Mouse (Mus musculus) hindbrain, postnatal 0 days (tissue): Measurements from ENCODE around the gene Edc3. TPM values are rescaled to one million over a fixed set of nuclear protein-coding genes. Genes with fewer than 3 reads are reported as not detected.

Source experiments
- ATAC-seq: fragments of 200-750 bp; cut with Nextera tagmentation; 2 replicates; pipeline ENCODE4 v1.8.0; 2017; ENCODE audit warnings: mild to moderate bottlenecking, moderate TSS enrichment, moderate library complexity
- DNase-seq: peaks from one replicate; pipeline ENCODE4 v3.0.0-alpha.2; 2015; ENCODE audit warnings: low spot score
- H3K27ac ChIP-seq: fragments of 300-500 bp; sonication (generic); 2 replicates; pipeline ENCODE4 v1.5.1; 2014; ENCODE audit warnings: mild to moderate bottlenecking
- H3K27me3 ChIP-seq: fragments of 300-500 bp; sonication (generic); 2 replicates; pipeline ENCODE4 v1.6.1; 2014; ENCODE audit warnings: low read length, mixed read lengths; ENCODE audit not compliant: insufficient read depth
- H3K36me3 ChIP-seq: fragments of 300-500 bp; sonication (generic); 2 replicates; pipeline ENCODE4 v1.6.1; 2014; ENCODE audit warnings: low read length, mixed read lengths; ENCODE audit not compliant: insufficient read depth
- H3K4me1 ChIP-seq: fragments of 300-500 bp; sonication (generic); 2 replicates; pipeline ENCODE4 v1.6.1; 2014; ENCODE audit warnings: antibody characterized with exemption, low read length, mixed read lengths; ENCODE audit not compliant: insufficient read depth
- H3K4me2 ChIP-seq: fragments of 300-500 bp; sonication (generic); 2 replicates; pipeline ENCODE4 v1.6.1; 2014; ENCODE audit warnings: low read depth, mild to moderate bottlenecking, low read length, moderate library complexity, mixed read lengths
- H3K4me3 ChIP-seq: fragments of 300-500 bp; sonication (generic); 2 replicates; pipeline ENCODE4 v1.5.1; 2014; ENCODE audit warnings: low read length
- H3K9ac ChIP-seq: fragments of 300-500 bp; sonication (generic); replicated peaks from 2 replicates; pipeline ENCODE4 v1.6.1; 2014; ENCODE audit warnings: mild to moderate bottlenecking, low read length, moderate library complexity, mixed read lengths
- H3K9me3 ChIP-seq: fragments of 300-500 bp; sonication (generic); 2 replicates; pipeline ENCODE4 v1.6.1; 2016; ENCODE audit warnings: low read length, mixed read lengths
- CTCF ChIP-seq: IDR thresholded peaks from 2 replicates; pipeline ENCODE4 v1.5.1; 2016; ENCODE audit warnings: antibody characterized with exemption, control low read depth, low read depth
- WGBS: fragments of 180-500 bp; shearing (Covaris S2); extraction: QIAGEN DNeasy Blood & Tissue Kit; methylation state at CpG from one replicate; pipeline ENCODE4 v1.1.7; 2014; 5-methylcytosine and 5-hydroxymethylcytosine counted together
- polyA plus RNA-seq: library from polyadenylated mRNA; unstranded; fragments of >200 nt; fragmentation: Nextera tagmentation; extraction: Ambion mirVana; gene quantifications from 2 replicates; pipeline ENCODE4 v1.2.1, GENCODE M21; 2015
- total RNA-seq: library from RNA; depleted of rRNA; stranded (reverse); fragments of >200 nt; gene quantifications from 2 replicates; pipeline ENCODE4 v1.2.3, GENCODE M21; 2014

The Edc3 gene
- total and polyA plus RNA-seq, 2 experiments from 2014 or later: 10.2 to 25.4 TPM

DNA sequence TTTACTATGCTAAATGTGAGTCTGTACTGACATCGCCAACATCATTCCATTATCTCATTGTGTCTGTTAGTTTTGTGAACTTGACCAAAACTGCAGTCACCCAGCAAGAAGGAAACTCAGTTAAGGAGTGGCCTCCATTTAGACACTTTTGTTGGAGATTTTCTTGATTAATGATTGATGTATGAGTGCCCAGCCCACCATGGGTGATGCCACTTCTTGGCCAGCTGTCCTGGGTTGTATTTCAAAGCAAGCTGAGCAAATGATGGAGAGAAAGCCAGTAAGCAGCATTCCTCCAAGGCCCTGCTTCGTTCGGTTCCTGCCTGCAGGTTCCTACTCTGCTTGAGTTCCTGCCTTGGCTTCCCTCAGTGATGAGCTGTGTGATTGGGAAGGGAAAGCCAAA is 12.4 kb downstream of the Edc3 start:
- no peak overlapping the region for H3K27ac ChIP-seq
- H3K9ac ChIP-seq: no peak overlapping the region
- ATAC-seq: no peak
- no peak overlapping the region for H3K4me2 ChIP-seq
- no peak for DNase-seq
- H3K36me3 ChIP-seq: peaks cover 19% of the 10 kb centered on the region
- H3K4me1 ChIP-seq: no peaks in the 10 kb centered on the region
- 88% methylated on average over 3 of the region's 3 CpGs for WGBS
- TF ChIP-seq CTCF: no peak
- no peaks in the 10 kb centered on the region for H3K9me3 ChIP-seq
- H3K27me3 ChIP-seq: no peaks in the 10 kb centered on the region
- H3K4me3 ChIP-seq: no peak overlapping the region

DNA sequence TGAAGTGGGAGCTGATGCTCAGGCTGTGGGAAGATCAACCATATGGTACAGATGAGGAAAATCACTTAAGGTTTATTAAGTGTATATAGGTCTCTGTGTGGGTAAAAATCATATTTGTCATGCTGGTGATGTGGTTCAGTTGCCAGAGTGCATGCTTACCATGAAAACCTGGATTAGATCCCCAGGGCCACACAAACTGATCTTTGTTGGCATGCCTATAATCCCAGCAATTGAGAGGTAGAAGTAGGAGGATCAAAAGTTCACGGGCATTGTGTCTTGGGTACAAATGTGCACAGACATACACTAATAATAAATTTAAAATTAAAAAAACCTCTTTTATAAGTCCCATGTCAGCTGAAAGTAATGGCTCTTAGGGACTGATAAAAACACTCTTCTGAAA is 14.0 kb downstream of the Edc3 start:
- Histone ChIP-seq H3K36me3 (peaks cover 8% of the 10 kb centered on the region), H3K4me3 (no peak overlapping the region), H3K9ac (no peak overlapping the region), H3K27me3 (no peaks in the 10 kb centered on the region), H3K27ac (0 out of 2 replicates have a peak overlapping the region, but pooled peaks have one; percentile 28), H3K4me1 (no peaks in the 10 kb centered on the region), H3K9me3 (no peaks in the 10 kb centered on the region), H3K4me2 (no peak overlapping the region)
- ATAC-seq (no peak), DNase-seq (no peak)
- WGBS: 94% methylated on average over 1 of the region's 1 CpGs
- TF ChIP-seq CTCF: no peak

DNA sequence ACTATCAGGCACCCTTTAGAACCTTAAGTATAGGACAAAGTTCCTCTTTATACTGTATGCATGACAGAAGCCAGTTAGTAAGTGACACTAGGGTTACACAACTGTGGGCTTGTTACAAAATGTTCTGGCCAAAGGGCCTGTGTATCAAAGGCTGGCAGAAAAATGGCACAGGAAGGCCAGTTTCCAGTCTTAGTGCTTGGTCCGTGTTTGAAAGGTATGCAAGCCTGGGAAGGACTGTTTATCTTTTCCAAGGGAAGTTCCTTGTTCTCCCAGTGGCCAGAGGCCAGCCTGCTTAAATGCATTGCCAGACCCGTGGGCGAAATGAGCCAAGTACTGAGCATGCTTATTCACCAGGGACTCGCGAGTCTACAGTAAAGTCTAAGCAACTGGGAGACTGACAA is 15.0 kb downstream of the Edc3 start:
- Histone ChIP-seq H3K4me3 (no peak overlapping the region), H3K36me3 (peaks cover 3% of the 10 kb centered on the region), H3K4me1 (no peaks in the 10 kb centered on the region), H3K27ac (peak overlapping the region; percentile 45; the same call in 1 of the 2 replicates), H3K27me3 (no peaks in the 10 kb centered on the region), H3K4me2 (no peak overlapping the region), H3K9me3 (no peaks in the 10 kb centered on the region), H3K9ac (no peak overlapping the region)
- DNase-seq: peak; percentile 78
- no peak for TF ChIP-seq CTCF
- WGBS: 55% methylated on average over 5 of the region's 5 CpGs
- peak; percentile 80; the same call in 1 of the 2 replicates for ATAC-seq

DNA sequence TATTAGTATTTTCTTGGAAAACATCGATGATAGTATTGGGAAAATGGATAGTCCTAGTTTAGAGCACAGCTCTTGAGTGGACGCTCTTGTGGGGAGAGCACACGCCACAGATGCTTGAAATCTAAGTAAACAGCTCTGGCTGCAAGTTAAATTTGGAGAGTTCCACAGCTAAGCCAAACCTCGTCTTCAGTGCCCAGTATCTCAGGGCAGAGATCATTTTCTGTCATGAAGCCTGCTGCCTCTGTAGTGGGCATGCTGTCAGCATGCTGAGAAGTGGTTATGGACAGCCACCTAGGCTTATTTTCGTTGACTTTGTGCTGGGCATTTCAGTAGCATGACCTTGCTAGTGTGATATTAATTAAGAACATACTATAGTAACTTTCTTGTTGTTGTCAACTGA is 15.5 kb downstream of the Edc3 start:
- Histone ChIP-seq H3K9ac (no peak overlapping the region), H3K27me3 (no peaks in the 10 kb centered on the region), H3K4me2 (no peak overlapping the region), H3K27ac (peak overlapping the region; percentile 45; the same call in 1 of the 2 replicates), H3K9me3 (no peaks in the 10 kb centered on the region), H3K36me3 (no peaks in the 10 kb centered on the region; the same call in none of the 2 replicates), H3K4me3 (no peak overlapping the region), H3K4me1 (no peaks in the 10 kb centered on the region)
- 79% methylated on average over 5 of the region's 5 CpGs for WGBS
- DNase-seq (no peak), ATAC-seq (no peak)
- no peak for TF ChIP-seq CTCF

- Histone ChIP-seq H3K9me3 (no peaks in the 10 kb centered on the region), H3K4me1 (no peaks in the 10 kb centered on the region), H3K27ac (no peak overlapping the region), H3K4me2 (no peak overlapping the region), H3K4me3 (no peak overlapping the region), H3K27me3 (no peaks in the 10 kb centered on the region), H3K9ac (no peak overlapping the region), H3K36me3 (peaks cover 1% of the 10 kb centered on the region)
- DNase-seq (no peak), ATAC-seq (no peak)
- TF ChIP-seq CTCF: no peak
- WGBS: 94% methylated on average over 3 of the region's 3 CpGs
Observed at GRCm38 (mm10) chr9:57724701-57725100, 16.4 kb downstream of the Edc3 start.

DNA sequence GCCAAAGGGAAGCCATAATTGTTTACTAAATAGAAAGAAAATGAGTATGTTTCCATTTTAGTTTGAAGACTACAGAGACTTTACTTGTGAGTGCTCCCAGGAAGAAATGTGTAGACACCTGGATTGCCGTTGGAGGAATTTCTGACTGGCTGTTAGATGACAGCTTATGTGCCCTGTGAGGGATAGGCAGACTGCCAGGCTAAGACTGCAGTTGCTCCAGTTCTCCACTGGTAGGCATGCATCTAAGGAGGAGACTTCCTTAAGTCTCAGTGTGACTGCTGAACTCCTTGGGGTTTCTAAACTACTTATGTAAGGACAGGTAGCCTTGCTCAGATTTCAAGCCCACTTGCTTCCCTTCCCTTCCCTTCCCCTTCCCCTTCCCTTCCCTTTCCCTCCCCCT is 20.0 kb downstream of the Edc3 start:
- Histone ChIP-seq H3K4me2 (no peak overlapping the region), H3K27ac (no peak overlapping the region), H3K36me3 (peaks cover 3% of the 10 kb centered on the region; the same call in 1 of the 2 replicates), H3K4me1 (no peaks in the 10 kb centered on the region), H3K9ac (no peak overlapping the region), H3K9me3 (no peaks in the 10 kb centered on the region), H3K4me3 (no peak overlapping the region), H3K27me3 (no peaks in the 10 kb centered on the region)
- WGBS: 82% methylated on average over 1 of the region's 1 CpGs
- DNase-seq (no peak), ATAC-seq (no peak)
- TF ChIP-seq CTCF: peak; percentile 28; the same call in 1 of the 2 replicates

DNA sequence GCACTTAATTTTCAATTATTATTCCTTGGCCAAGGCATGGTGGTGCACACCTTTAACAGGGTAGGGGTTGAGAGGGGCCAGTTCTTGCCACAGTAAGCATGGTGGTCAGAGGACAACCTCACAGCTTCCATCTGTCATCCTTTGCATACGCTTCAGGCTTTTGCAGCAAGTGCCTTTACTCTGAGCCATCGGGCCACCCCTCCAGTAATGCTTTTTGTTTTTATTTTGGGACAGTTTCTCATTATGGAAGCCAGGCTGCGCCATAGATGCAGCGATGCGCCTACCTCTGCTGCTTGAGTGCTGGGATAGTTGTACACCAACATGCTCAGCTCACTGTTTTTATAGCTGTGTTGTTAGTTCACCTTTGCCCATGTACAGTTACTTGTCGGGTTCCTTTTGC is 25.3 kb downstream of the Edc3 start:
- no peak for TF ChIP-seq CTCF
- H3K4me1 ChIP-seq: no peaks in the 10 kb centered on the region
- no peak overlapping the region for H3K4me2 ChIP-seq
- H3K9ac ChIP-seq: no peak overlapping the region
- no peak for ATAC-seq
- H3K9me3 ChIP-seq: no peaks in the 10 kb centered on the region
- H3K27me3 ChIP-seq: no peaks in the 10 kb centered on the region
- H3K36me3 ChIP-seq: peaks cover 3% of the 10 kb centered on the region; the same call in 1 of the 2 replicates
- no peak for DNase-seq
- no peak overlapping the region for H3K27ac ChIP-seq
- H3K4me3 ChIP-seq: no peak overlapping the region
- 96% methylated on average over 6 of the region's 6 CpGs for WGBS
